Mouse (Mus musculus) midbrain, embryonic 13.5 days (tissue): ENCODE data around the gene Rcbtb2. TPM values are rescaled to one million over a fixed set of nuclear protein-coding genes. Genes with fewer than 3 reads are reported as not detected.
A peak's percentile ranks its signal among the peaks of the same experiment; 100 is the strongest.

ENCODE experiments used
- ATAC-seq: fragments of 200-750 bp; cut with Nextera tagmentation; 2 replicates; pipeline ENCODE4 v1.8.0; 2017; ENCODE audit warnings: mild to moderate bottlenecking, moderate TSS enrichment, moderate library complexity
- H3K27ac ChIP-seq: fragments of 300-500 bp; sonication (generic); 2 replicates; pipeline ENCODE4 v1.5.1; 2015; ENCODE audit warnings: inconsistent platforms, mild to moderate bottlenecking, moderate library complexity
- H3K27me3 ChIP-seq: fragments of 300-500 bp; sonication (generic); 2 replicates; pipeline ENCODE4 v1.6.1; 2015; ENCODE audit warnings: mild to moderate bottlenecking, inconsistent platforms
- H3K36me3 ChIP-seq: fragments of 300-500 bp; sonication (generic); 2 replicates; pipeline ENCODE4 v1.6.1; 2015; ENCODE audit warnings: mild to moderate bottlenecking, inconsistent platforms
- H3K4me1 ChIP-seq: fragments of 300-500 bp; sonication (generic); replicated peaks from 2 replicates; pipeline ENCODE4 v1.6.1; 2015; ENCODE audit warnings: inconsistent platforms
- H3K4me2 ChIP-seq: fragments of 300-500 bp; sonication (generic); replicated peaks from 2 replicates; pipeline ENCODE4 v1.6.1; 2015; ENCODE audit warnings: moderate library complexity, mild to moderate bottlenecking, inconsistent platforms
- H3K4me3 ChIP-seq: fragments of 300-500 bp; sonication (generic); replicated peaks from 2 replicates; pipeline ENCODE4 v1.5.1; 2015; ENCODE audit warnings: mild to moderate bottlenecking, inconsistent platforms
- H3K9ac ChIP-seq: fragments of 300-500 bp; sonication (generic); replicated peaks from 2 replicates; pipeline ENCODE4 v1.6.1; 2015; ENCODE audit warnings: mild to moderate bottlenecking, inconsistent platforms
- H3K9me3 ChIP-seq: fragments of 300-500 bp; sonication (generic); 2 replicates; pipeline ENCODE4 v1.6.1; 2016; ENCODE audit warnings: mild to moderate bottlenecking, inconsistent platforms
- WGBS: fragments of 180-500 bp; shearing (Covaris S2); methylation state at CpG from one replicate; pipeline ENCODE4 v1.1.7; 2015; 5-methylcytosine and 5-hydroxymethylcytosine counted together
- polyA plus RNA-seq: library from polyadenylated mRNA; unstranded; fragments of >200 nt; fragmentation: Nextera tagmentation; extraction: Ambion mirVana; gene quantifications from 2 replicates; pipeline ENCODE4 v1.2.1, GENCODE M21; 2015

Gene Rcbtb2
- polyA plus RNA-seq, 1 experiment from 2014 or later: 104 TPM

DNA sequence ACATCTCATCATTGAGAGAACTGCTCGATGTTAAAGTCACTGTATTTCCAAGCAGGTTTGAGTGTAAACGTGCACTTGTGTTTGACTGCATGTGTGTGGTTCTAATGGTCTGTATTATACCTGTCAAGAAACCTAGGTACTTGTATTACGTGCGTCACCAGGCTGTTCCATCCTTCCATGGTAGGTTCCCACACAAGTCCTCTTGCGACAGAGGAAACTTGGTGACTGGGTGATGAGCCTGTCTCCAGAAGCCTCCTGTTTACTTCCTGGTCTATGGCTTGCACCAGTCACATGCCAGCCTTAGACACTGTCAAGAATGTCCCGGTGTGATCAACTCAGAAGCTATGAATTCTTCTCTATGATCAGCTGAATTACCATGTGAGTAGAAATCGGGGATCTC is 15.6 kb downstream of the Rcbtb2 start:
- no peak overlapping the region for H3K4me2 ChIP-seq
- ATAC-seq: no peak
- no peaks in the 10 kb centered on the region for H3K36me3 ChIP-seq
- H3K4me3 ChIP-seq: no peak overlapping the region
- no peak overlapping the region for H3K27ac ChIP-seq
- peaks cover 9% of the 10 kb centered on the region for H3K4me1 ChIP-seq
- no peaks in the 10 kb centered on the region for H3K27me3 ChIP-seq
- 93% methylated on average over 7 of the region's 7 CpGs for WGBS
- no peaks in the 10 kb centered on the region for H3K9me3 ChIP-seq
- no peak overlapping the region for H3K9ac ChIP-seq

DNA sequence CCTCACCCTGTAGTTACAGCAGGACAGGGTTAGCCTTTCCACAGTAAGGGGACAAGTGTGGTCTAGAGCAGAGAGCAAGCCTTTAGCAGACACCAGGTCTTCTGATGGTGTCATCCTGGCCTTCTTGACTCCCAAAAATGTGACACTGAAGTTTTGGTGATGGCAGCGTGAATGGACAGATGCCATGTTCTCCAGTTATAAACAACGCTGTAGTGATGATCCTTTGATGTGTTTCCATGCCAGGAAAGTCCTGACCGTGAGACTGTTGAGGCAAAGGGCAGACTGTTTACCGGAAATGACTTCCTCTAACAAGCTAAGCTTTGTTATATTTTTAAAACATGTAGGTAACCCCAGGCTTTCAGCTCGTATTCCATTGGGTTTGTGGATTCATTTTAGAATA is 17.0 kb downstream of the Rcbtb2 start:
- WGBS: 80% methylated on average over 5 of the region's 5 CpGs
- H3K27me3 ChIP-seq: no peaks in the 10 kb centered on the region
- no peaks in the 10 kb centered on the region for H3K36me3 ChIP-seq
- no peak overlapping the region for H3K9ac ChIP-seq
- H3K4me3 ChIP-seq: no peak overlapping the region
- no peak overlapping the region for H3K4me2 ChIP-seq
- ATAC-seq: no peak
- peaks cover 21% of the 10 kb centered on the region for H3K4me1 ChIP-seq
- H3K9me3 ChIP-seq: no peaks in the 10 kb centered on the region
- H3K27ac ChIP-seq: no peak overlapping the region

DNA sequence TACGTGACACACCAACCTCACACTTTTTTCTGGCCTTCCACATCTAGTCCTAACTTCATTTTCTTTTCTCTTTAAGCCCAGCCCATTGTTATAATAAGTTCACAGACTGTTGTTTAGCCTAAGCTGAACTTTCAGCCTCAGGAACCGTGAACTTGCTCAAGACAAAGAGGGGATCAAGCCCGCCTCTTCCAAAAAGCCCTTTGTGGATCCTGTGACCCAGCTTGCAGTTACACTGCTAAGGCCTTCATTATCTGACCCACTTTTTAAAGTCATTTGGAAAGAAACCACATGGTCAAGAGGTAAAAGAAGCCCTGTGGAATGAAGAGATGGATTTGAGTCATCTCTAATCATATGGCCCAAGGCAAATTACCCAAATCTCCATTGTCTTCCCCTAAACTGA is 19.0 kb downstream of the Rcbtb2 start:
- 38% methylated on average over 3 of the region's 3 CpGs for WGBS
- H3K9me3 ChIP-seq: 0 out of 2 replicates have a peak, but pooled peaks cover 5% of the 10 kb centered on the region
- H3K36me3 ChIP-seq: peaks cover 6% of the 10 kb centered on the region; the same call in 1 of the 2 replicates
- 0 out of 2 replicates have a peak overlapping the region, but pooled peaks have one; percentile 99 for H3K27ac ChIP-seq
- peaks cover 24% of the 10 kb centered on the region for H3K4me1 ChIP-seq
- no peak overlapping the region for H3K9ac ChIP-seq
- no peak for ATAC-seq
- peak overlapping the region; percentile 81 for H3K4me2 ChIP-seq
- H3K4me3 ChIP-seq: no peak overlapping the region; the same call in 1 of the 2 replicates
- no peaks in the 10 kb centered on the region for H3K27me3 ChIP-seq

DNA sequence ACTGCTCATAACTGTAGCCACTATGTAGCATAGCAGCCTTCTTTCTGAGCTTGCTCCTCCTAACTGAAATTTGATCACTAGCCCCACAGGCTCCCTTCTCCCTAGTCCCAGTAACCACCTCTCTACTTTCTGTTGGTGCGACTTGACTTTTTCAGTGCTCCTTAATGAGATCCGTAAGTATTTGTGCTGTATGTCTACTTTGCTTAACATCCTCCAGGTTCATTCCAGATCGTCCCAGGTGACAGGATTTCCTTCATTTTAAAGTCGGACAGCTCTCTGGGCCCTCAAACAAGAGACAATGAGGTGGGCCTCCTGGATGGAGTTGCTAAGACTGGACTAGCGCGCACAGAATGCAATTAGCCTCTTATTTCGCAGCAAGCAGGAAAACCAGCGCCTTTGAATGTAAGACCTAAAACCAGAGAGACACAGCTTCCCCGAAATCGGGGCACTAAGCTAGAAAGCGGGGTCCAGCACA is 19.6 kb downstream of the Rcbtb2 start:
- 0 out of 2 replicates have a peak, but pooled peaks cover 5% of the 10 kb centered on the region for H3K9me3 ChIP-seq
- H3K36me3 ChIP-seq: peaks cover 6% of the 10 kb centered on the region; the same call in 1 of the 2 replicates
- H3K9ac ChIP-seq: peak overlapping the region; percentile 97
- H3K4me2 ChIP-seq: peak overlapping the region; percentile 81
- H3K4me1 ChIP-seq: peaks cover 27% of the 10 kb centered on the region
- no peaks in the 10 kb centered on the region for H3K27me3 ChIP-seq
- 0 out of 2 replicates have a peak, but pooled peaks have one; percentile 21 for ATAC-seq
- peak overlapping the region; percentile 99 for H3K27ac ChIP-seq
- peak overlapping the region; percentile 76 for H3K4me3 ChIP-seq
- WGBS: under 1% methylated on average over 11 of the region's 11 CpGs

DNA sequence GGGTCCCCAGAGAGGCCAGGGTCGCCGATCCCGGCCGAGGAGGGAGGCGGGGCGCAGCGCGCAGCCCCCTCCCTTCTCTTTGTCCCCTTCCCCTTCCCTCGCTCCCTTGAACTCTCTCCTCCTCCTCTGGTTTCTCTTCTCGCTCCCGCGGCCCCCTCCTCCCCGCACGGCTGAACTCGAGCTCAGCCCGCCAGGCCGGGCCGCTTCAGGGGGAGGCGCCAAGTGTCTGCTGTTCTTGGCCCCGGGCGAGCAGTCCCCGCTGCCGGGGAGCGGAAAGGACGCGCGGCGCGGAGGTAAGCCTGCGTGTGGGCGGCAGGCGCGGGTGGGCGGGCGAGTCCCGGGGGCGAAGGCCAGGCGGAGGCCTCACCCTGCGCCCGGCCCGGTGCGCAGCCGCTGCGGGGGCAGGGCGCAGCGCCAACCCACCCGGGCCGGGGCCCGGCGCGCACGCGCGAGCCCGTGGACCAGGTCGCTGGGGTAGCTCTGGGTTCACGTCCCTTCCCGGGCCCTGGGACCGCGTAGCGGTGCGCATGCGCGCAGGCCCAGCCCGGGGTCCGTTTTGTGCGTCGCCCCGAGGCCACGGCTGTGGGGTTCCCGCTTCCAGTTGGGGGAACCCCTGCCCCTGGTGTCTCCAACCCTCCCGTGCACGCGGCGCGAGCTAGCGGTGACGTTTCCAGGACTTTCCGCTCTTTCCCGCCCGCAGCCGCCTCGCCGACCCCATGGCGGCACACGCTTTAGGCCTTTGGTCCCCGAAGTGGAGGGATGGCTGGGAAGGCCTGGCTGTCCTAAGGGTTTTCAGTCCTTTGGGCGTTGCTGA is 20.3 kb downstream of the Rcbtb2 start:
- WGBS: 1% methylated on average over 82 of the region's 88 CpGs

DNA sequence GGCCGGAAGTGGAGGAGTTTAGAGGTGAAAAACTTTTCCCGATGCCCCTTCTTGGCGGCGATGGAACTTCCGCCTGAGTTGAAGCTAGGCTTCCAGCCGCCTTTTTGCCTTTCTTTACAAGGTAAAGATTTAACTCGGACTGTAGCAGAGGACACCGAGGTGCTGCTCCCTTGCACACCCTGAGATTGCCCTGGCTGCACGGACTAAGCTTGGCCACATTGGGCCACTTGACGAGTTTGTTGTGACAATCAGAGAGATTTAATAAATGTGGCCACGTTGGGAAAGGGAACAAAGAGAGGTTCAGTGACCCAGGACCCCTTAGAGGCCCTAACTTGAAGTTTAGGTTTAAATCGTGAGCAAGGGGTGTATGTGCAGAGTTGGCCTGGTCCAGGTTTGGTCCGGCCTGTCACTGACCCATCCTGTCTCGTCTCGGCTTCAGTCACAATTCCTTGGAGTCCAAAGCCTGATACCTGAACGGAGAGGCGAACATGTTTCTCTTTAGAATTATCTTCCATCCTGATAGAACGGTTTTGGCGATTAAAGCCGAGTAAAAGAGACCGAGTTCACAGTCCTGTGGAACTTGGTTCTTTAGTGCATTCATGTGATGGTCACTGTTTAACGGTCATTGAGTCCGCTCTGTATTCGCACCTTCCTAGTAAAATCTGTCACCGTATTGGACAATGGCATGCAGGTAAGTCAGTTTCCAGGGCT is 21.0 kb downstream of the Rcbtb2 start:
- Histone ChIP-seq H3K4me2 (peak overlapping the region; percentile 81), H3K4me1 (peaks cover 32% of the 10 kb centered on the region), H3K4me3 (peak overlapping the region; percentile 76), H3K36me3 (peaks cover 6% of the 10 kb centered on the region; the same call in 1 of the 2 replicates), H3K9ac (peak overlapping the region; percentile 97), H3K27ac (peak overlapping the region; percentile 99), H3K9me3 (0 out of 2 replicates have a peak, but pooled peaks cover 5% of the 10 kb centered on the region), H3K27me3 (no peaks in the 10 kb centered on the region)
- ATAC-seq: peak; percentile 16; the same call in 1 of the 2 replicates
- WGBS: 35% methylated on average over 25 of the region's 25 CpGs

More for the DNA sequence above, 20.3 kb downstream of the Rcbtb2 start:
- peak overlapping the region; percentile 81 for H3K4me2 ChIP-seq
- peak; percentile 96 for ATAC-seq
- H3K9me3 ChIP-seq: 0 out of 2 replicates have a peak, but pooled peaks cover 5% of the 10 kb centered on the region
- peaks cover 31% of the 10 kb centered on the region for H3K4me1 ChIP-seq
- peak overlapping the region; percentile 76 for H3K4me3 ChIP-seq
- peaks cover 6% of the 10 kb centered on the region; the same call in 1 of the 2 replicates for H3K36me3 ChIP-seq
- no peaks in the 10 kb centered on the region for H3K27me3 ChIP-seq
- peak overlapping the region; percentile 97 for H3K9ac ChIP-seq
- peak overlapping the region; percentile 99 for H3K27ac ChIP-seq

DNA sequence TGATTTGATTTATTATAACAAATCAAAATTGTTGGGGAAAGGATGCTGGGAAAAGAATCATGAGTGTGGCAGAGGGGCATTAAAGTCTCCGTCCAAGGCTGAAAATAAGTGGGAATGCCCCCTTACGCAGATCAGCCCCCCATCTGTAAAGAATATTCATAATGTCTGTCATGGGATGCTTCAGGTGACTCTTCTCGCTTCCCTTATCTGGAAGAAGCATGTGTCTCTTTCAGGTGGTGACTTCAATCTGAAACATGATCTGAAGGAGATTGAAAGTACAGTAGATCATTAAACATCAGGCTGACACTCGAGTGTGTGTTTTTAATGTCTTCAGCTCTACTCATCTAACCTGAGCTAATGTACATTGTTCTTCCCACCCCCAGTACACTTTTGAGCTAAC is 22.7 kb downstream of the Rcbtb2 start:
- 94% methylated on average over 4 of the region's 4 CpGs for WGBS
- Histone ChIP-seq H3K27me3 (no peaks in the 10 kb centered on the region), H3K4me3 (no peak overlapping the region), H3K9me3 (0 out of 2 replicates have a peak, but pooled peaks cover 5% of the 10 kb centered on the region), H3K27ac (no peak overlapping the region), H3K36me3 (peaks cover 6% of the 10 kb centered on the region; the same call in 1 of the 2 replicates), H3K9ac (no peak overlapping the region), H3K4me2 (no peak overlapping the region), H3K4me1 (peaks cover 33% of the 10 kb centered on the region)
- no peak for ATAC-seq

DNA sequence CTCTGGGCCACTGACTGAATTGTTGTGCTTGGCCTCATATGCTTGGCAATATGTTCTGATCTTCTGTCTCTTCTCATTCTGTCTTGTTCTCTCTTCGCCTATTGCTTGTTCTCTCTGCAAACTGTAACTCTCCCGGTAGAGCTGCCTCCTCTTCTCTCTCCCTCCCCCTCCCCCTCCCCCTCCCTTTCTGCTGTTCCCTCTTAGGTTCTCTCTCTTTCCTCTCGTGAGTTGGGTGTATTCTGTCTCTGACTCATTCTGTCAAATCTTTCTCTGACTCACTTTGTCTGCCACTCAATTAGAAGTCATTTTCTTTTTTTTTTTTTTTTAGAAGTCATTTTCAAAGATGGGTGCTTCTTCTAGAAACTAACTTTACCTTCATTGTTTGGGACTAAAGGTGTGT is 23.9 kb downstream of the Rcbtb2 start:
- no peak for ATAC-seq
- Histone ChIP-seq H3K36me3 (peaks cover 6% of the 10 kb centered on the region; the same call in 1 of the 2 replicates), H3K4me1 (peaks cover 34% of the 10 kb centered on the region), H3K9ac (no peak overlapping the region), H3K4me3 (no peak overlapping the region), H3K27me3 (no peaks in the 10 kb centered on the region), H3K27ac (no peak overlapping the region), H3K9me3 (0 out of 2 replicates have a peak, but pooled peaks cover 5% of the 10 kb centered on the region), H3K4me2 (no peak overlapping the region)
- 66% methylated on average over 3 of the region's 3 CpGs for WGBS

DNA sequence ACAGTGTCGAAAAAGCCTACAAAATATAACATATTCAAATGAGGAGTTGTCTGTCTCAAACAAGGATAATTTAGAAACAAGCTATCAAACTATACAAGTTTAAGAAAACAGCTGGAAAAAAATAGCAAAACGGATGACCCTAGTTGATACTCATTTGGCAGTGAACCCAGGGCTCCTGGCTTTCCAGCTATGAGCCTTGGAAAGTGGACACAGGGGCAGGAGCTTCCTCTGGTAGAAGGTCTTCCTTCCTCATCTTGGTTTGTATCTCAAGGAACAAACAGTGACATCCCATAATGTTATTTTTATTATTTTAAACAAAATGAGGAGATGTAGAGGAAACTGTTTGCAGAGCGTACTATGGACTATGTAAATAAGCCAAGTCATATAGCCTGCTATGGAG is 25.3 kb downstream of the Rcbtb2 start:
- Histone ChIP-seq H3K9ac (no peak overlapping the region), H3K4me1 (peaks cover 26% of the 10 kb centered on the region), H3K4me2 (no peak overlapping the region), H3K9me3 (0 out of 2 replicates have a peak, but pooled peaks cover 5% of the 10 kb centered on the region), H3K36me3 (peaks cover 8% of the 10 kb centered on the region; the same call in 1 of the 2 replicates), H3K27me3 (no peaks in the 10 kb centered on the region), H3K27ac (no peak overlapping the region), H3K4me3 (no peak overlapping the region)
- ATAC-seq: no peak
- 89% methylated on average over 3 of the region's 3 CpGs for WGBS

DNA sequence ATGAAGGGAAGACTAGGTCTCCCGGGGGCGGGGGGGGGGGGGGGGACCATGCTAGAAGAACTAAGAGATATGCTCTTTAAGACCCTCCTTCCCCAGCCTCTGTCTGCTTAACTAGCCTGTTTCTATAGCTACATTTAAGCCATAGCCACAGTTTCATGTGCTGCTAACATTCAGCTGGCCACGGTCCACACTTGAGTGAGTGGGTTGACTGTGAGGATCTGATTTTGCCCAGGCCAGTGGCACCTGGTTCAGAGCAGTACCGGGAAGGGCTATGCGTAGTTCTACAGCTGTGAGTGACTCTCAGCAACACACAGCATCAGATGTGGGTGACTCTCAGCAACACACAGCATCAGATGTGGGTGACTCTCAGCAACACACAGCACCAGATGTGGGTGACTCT is 38.5 kb downstream of the Rcbtb2 start:
- Histone ChIP-seq H3K9ac (no peak overlapping the region), H3K36me3 (peaks cover 72% of the 10 kb centered on the region), H3K27ac (no peak overlapping the region), H3K4me2 (no peak overlapping the region), H3K27me3 (no peaks in the 10 kb centered on the region), H3K9me3 (no peaks in the 10 kb centered on the region), H3K4me3 (no peak overlapping the region), H3K4me1 (no peaks in the 10 kb centered on the region)
- 96% methylated on average over 5 of the region's 5 CpGs for WGBS
- no peak for ATAC-seq

DNA sequence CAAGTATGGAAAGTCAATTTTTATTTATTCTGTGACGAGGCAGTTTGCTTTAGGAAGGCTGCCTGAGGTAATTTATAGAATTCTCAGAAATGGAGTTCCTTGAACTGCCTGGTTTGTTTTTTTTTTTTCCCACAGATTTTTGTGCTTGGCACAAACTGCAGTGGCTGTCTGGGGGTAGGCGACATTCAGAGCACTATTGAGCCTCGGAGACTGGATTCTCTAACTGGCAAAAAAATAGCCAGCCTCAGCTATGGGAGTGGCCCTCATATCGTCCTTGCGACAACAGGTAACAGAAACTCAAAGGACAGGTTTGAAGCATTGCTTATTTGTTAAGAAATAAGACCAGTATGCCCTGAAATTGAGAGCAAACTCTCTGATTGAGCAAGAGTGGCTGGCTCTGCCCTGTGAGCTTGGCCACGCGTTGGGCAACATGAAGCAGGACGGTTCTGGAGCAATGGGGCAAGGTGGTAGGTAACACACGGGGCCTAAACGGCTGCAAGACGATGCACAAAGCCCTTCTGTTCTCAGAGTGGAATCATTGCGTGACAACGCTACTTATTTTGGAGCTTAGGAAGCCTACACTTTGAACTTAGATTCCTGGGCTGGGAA is 39.5 kb downstream of the Rcbtb2 start:
- H3K4me3 ChIP-seq: no peak overlapping the region
- H3K9me3 ChIP-seq: no peaks in the 10 kb centered on the region
- peaks cover 72% of the 10 kb centered on the region for H3K36me3 ChIP-seq
- no peaks in the 10 kb centered on the region for H3K27me3 ChIP-seq
- no peaks in the 10 kb centered on the region for H3K4me1 ChIP-seq
- H3K4me2 ChIP-seq: no peak overlapping the region
- no peak overlapping the region for H3K9ac ChIP-seq
- ATAC-seq: no peak
- whole genome bisulfite sequencing: 96% methylated on average over 13 of the region's 13 CpGs
- no peak overlapping the region for H3K27ac ChIP-seq
